Mouse (Mus musculus): Measurements from ENCODE around the gene Irx2.

Gene Irx2

GRCm38 (mm10) chr13:72628462-72628916 is at the start of gene Irx2:
Irx2 (plus strand) TSS chr13:72628820.
- no peak for DNase-seq (ENCODE audit: low read depth)

GRCm38 (mm10) chr13:72581276-72581675 is 47.3 kb upstream of the Irx2 start:
- no peak for DNase-seq (ENCODE audit: low read depth)

DNA sequence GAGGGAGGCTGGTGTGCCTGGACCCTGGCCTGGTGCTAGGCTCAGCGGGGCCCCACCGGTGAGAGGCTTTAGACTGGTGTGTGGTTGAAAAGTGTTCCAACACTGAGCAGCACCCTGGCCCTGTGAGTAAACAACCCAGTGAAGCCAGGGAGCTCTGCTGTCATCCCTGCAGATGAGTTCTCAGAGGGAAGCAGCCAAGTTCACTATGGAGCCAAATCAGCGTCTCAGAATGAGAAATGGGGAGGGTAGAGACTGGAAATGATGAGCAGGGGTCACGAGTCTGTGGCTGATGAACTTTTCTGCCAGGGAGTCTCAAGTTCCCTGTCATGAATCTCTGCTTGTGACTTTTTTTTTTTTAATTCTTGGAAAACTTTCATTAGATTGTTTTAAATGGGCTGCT is 36.1 kb upstream of the Irx2 start:
- no peak for DNase-seq (ENCODE audit: low read depth)

- DNase-seq (ENCODE audit: low read depth): no peak
These were observed 35.3 kb upstream of the Irx2 start for GRCm38 (mm10) chr13:72593310-72593709.

DNA sequence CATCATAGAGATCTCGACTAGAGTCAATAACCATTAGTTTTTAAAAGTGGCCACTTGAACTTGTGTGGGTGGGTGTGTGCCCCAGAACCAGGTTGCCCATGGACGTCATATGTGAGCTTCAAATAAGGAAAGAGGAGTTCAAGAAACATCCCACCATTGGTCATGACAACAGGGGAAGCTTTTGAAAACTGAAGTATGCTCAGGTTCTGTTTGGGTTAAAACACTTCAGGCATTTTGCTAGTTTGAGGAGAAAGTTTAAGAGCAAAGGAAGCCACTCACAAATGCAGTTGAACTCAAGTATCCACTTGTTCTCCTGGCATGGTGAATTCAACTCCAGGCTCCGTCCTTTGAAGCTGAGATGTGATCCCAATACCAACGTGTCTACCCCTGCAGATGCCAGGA is 34.9 kb upstream of the Irx2 start:
- DNase-seq (ENCODE audit: low read depth): no peak

- DNase-seq (ENCODE audit: low read depth): no peak
These were observed 29.4 kb upstream of the Irx2 start for GRCm38 (mm10) chr13:72599254-72599653.

- DNase-seq (ENCODE audit: low read depth): no peak
These were observed 19.9 kb upstream of the Irx2 start for GRCm38 (mm10) chr13:72608706-72609105.

DNA sequence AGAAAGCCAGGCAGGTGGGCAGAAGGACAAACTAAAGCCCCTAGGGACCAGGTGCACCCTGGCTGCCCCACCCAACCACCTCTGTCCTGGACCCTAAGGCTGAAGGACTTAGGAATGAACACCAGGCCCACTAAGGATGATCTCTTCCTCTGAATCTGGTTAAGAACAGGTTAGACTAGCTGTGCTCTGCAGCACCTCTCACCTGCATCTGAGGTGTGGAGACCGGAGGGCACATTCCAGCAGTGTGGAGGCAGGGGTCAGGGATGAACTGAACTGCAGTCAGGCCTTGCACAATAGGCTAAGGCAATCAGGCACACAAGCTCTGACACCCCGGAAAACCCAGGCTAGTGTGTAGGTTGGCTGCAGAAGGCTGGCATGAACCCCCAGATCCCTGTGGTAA is 18.3 kb upstream of the Irx2 start:
- DNase-seq (ENCODE audit: low read depth): no peak

DNA sequence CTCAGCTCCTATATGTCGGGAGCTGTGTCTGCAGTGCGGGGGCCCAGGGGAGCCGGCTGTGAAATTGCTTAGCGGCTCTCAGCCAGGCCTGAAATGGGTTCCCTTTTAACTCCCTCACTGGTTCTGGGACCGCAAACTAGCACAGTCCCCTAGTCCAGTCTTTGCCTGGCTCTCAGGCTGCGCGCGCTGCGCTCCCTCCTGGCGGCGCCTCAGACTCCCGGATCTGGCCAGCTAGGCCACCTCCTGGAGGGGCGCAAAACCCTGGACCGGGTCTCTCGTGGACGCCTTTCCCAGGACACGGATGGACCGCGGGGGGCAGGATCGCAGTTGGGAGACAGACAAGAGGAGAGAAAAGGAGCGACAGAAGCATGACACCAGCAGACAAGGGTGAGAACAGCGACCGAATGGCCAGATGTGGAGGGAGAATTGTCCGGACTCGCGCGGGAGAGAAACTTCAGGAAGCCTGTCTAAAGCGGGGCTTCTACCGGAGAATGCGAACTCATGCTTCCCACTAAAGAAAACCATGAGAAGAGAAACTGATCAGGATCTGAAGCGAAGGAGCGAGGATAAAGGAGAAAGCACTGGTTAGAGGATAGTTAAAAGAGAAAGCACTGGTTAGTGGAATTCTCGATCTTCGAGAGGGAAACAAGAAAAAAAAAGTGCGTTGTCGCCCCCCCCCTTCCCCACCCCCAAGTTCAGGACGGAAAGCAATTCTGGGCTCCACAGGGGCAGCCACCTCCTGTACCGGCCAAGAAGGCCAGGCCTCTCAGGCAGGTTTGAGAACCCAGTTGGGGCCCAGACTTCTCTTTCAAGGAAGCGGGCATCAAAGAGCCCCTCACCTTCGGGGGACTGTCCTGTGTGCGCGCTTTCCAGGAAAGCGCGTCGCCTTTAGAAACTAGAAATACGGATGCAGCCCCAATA is 4.4 kb upstream of the Irx2 start:
- no peak for DNase-seq (ENCODE audit: low read depth)

GRCm38 (mm10) chr13:72624847-72625170 is 3.8 kb upstream of the Irx2 start:
- DNase-seq (ENCODE audit: low read depth): no peak

DNA sequence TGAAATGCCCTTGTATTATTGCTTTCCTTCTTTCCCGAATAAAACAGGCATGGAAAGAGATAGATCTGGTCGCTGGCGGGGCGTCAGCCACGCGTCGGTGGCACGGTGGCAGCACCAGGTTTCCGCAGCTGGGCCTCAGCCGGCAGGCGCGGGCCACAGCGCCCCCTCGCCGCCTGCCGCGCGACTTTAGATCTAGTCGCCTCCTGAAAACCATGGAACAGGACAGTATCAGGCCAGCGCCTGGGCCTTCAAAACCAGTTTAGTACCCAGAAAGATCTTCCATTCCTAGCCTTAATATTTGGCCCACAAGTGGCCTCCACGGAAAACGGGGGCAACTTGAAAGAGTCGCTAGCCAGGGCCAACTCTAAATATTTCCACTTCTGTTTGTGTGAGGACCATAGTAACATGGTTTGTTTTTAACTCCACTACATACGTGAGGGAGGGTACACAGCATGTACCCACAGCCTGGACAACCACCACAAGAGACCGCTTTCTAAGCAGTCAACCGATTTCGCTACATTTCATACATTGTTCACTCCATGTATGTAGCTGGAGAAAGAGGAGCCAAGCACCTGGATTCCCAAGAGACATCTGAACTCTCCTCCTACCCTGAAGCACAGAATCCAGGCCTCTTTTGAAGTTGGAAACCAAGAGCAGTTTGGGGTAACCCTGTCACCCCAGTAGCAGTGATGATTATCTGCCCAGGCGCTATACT is 3.2 kb upstream of the Irx2 start:
- DNase-seq (ENCODE audit: low read depth): no peak

DNA sequence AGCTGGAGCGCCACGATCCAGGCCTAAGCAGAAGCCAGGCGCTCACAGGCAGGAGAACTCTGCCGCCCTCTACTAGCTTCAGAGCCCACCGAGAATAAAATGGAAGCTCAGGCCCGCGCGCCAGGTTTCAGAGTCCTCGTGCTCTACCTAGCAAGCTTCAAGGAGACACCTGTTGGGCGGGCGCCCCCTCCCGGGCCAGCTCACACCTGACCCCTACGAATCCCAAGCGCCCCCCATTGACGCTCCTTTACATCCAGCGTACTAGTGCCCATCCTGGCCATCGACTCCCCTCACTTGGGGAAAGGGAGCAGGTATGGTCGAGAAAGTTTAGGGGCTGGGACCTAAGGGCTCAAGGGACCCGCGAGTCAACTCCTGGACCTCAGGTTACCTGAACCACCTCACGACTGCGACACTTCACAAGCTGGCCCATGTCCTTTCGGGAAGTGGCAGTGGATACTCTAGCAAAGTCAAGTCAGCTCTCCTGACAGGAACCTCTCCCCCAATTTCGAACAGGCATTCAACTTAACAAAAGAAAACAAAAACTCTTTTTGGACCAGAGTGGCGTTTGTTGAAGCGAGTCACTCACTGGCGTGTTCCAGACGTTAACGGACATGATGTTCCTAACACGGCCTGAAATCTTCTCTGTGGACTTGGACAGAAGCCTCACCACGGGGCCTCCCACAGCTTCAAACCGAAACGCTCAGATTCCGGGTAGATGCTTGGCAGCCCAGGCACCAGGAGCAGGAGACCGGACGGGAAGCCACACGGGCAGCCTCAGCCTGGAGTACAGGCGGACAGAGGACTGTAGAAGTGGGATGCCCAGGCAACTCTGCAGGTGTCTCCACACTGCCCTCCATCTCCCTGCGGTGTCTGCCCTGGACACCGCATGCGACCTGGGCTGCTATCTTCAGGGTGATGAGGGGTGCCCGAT is 964 bp upstream of the Irx2 start:
- DNase-seq (ENCODE audit: low read depth): no peak

GRCm38 (mm10) chr13:72628935-72629631 is 463 bp downstream of the Irx2 start:
- DNase-seq (ENCODE audit: low read depth): no peak

- DNase-seq (ENCODE audit: low read depth): no peak
These were observed 1.2 kb downstream of the Irx2 start for GRCm38 (mm10) chr13:72629806-72630205.

- no peak for DNase-seq (ENCODE audit: low read depth)
These were observed 2.1 kb downstream of the Irx2 start for GRCm38 (mm10) chr13:72630501-72631372.

GRCm38 (mm10) chr13:72631373-72632021 is 2.9 kb downstream of the Irx2 start:
- no peak for DNase-seq (ENCODE audit: low read depth)

- no peak for DNase-seq (ENCODE audit: low read depth)
These were observed 3.7 kb downstream of the Irx2 start for GRCm38 (mm10) chr13:72632361-72632760.

GRCm38 (mm10) chr13:72633097-72633496 is 4.5 kb downstream of the Irx2 start:
- DNase-seq (ENCODE audit: low read depth): no peak

DNA sequence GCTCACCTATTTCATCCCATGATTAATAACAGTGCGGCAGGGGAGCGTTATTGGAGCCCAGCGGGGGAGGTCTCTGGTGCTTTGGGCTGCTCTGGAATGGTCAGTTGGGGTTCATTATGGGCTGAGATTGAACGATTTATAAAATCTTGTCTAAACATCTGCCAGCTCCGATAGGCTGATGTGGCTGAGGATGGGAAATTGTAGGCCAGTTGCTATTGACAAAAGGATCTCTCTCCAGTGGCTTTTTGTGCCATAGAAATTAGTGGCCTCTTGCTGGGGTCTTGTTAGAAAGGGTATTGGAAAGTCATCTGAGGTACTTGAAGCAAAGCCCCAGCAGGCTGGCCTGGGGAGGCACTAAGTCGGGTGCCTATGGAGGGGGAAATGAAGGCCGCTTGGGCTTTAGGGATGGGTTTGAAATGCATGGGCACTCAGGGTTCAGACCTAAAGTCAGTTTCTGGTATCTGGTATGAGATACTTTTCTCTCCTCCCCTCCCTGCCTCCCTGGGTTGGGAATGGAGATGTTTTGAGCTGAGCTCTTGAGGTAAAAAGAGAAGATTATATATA is 6.2 kb downstream of the Irx2 start:
- DNase-seq (ENCODE audit: low read depth): no peak
